Mouse (Mus musculus) adrenal gland, adult (tissue): ENCODE results near the gene Gm5447.

Experiments
- DNase-seq, 2 experiments: peaks; one replicate each; pipeline ENCODE4 v3.0.0; 2022 to 2023; ENCODE audit warnings: low spot score in 1 of 2; ENCODE audit not compliant: inconsistent age in 2 of 2

Gene Gm5447

DNA sequence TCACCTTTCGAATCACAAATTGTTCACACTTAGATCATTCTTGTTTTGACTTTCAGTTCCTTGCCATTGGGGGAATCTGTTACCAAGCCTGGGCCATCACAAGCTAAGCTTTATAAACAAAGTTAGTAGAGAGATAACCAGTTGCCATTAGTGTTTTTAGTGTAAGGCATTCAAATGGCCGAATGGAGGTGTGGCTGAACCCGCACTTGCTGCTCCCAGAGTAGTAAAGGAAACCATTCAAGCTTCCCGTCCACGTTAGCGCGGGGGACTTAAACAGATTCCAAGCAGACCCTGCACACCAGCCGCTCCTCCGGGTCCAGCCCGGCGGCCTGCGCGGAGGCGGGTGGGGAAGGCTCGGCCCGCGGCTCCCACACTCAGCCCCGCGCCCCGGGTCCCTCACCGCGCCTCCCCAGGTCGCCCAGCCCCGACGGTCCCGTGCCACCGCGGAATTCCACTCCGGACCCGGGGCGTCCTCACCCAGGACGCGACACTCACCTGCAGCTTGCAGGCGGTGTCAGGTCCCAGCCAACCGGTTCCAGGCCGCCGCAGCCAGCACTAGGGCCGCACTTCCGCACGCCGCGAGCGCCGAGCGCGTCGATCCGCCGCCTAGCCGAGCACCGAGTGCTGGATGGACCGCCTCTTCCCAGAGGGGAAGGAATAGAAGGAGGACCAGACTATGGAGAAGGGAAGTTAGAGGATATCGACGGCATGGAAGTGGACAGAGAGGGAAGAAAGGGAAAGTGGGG lies at the start of gene Gm5447, which contains the start of gene Exoc2:
TSS of gene Gm5447 (plus strand) at position 704 of the 746 bp plus-strand sequence.
TSS of gene Exoc2 (minus strand) at position 593 of the 746 bp plus-strand sequence.
- DNase-seq, result peak; percentile 86 to 94

DNA sequence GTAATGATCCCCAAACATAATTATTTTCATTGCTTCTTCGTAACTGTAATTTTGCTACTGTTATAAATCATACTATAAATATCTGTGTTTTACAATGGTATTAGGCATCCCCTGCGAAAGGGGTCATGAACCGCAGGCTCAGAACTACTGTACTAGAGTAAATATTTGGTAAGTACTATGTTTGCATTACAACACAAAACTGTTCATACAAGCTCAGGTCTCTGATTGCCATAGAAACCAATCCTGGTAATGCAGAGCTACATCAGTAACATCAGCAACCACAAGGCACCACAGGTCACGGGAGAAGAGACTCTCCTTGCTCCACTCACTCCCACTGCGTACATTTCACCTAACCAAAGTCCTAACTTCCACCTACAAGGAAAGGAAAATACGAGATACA lies 49.7 kb upstream of the Gm5447 start:
- DNase-seq, result no peak

DNA sequence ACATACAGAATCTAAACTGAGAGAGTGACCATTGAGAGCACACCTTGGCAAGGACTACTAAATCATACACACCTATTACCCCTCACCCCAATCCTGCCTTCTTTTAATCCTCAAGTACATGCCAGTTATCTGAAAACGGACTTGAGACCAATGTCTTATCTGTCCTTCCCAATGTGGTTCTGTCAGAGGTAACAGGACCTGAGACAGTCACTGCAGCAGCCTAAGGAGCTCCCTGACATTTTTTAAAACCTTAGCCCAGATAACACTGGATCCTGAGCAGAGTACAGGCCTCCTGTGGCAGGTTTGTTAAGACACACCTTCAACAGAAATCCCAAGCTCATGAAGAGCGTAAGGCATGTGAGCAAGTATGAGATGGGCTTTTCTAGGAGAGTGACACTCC lies 44.9 kb upstream of the Gm5447 start:
- DNase-seq, result no peak

DNA sequence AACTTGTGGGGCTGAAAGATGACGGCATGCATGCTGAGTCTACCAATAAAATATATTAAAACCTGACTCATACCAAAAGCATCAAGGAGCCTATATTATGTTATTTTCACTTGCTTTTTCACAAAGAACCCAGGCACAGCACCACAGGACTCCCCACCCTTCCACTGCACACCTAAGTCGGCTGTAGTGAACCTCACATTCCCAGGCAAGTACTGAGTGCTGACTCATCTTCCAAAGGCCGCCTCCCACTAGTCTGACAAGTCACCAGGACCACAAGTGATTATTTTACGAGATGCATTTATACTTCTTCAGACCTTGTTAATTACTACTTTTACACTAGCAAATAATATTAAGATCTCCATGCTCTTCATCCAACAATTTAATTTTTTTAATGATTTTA lies 42.4 kb upstream of the Gm5447 start:
- DNase-seq, result peak in 1 of 2 experiments; percentile 50

DNA sequence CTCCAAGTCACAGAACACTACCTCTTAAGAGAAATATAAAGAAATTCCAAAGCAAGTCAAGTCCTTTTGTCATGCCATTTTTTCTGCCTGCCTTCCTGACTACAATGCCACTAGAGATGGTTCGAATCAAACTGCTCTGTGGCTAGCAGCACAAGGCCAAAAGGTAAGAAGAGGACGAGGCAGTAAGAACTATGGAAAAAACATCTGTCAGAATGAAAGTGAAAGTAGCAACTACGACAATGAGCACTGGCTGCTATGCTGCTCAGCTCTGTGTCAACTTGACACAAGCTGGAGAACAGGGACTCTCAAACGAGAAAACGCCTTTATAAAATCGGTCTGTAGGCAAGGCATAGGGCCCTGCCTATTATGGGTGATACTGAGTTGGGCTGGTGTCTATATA lies 41.0 kb upstream of the Gm5447 start:
- DNase-seq, result peak in 1 of 2 experiments; percentile 46

DNA sequence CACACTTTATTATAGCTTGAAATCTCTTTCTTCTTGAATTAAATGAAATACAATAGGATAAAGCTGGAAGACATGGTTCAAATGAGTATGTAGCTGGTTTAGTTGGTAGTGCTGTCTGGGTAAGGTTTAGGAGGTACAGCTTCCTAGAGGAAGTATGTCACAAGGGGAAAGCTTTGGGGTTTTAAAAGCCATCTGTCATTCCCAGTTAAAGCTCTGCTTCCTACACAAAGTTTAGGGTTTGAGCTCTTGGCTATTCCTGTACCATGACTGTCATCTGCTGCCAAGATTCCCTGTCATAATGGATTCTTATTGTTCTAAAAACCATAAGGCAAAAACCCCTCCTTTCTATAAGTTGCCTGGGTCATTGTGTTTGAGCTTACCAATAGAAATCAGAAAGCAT lies 28.2 kb upstream of the Gm5447 start:
- no peak for DNase-seq

DNA sequence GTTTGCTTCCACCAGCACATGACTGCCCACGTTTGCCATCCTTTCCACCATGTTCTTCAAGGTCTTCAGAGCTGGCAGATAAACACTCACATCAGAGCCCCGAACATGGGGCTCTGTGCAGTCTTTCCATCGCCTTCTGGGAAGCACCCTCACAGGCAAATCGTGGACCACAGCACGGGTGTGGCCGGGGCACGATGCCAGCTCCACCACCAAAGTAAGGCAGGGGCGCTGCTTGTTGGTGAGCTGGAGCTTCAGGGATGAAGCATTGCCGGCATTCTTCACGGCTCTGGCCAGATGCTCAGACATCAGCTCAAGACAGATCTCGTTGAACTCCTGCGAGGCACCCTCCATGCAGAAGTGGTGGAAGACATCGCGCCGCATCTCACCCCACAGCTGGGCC lies 26.9 kb upstream of the Gm5447 start:
- DNase-seq, result no peak

DNA sequence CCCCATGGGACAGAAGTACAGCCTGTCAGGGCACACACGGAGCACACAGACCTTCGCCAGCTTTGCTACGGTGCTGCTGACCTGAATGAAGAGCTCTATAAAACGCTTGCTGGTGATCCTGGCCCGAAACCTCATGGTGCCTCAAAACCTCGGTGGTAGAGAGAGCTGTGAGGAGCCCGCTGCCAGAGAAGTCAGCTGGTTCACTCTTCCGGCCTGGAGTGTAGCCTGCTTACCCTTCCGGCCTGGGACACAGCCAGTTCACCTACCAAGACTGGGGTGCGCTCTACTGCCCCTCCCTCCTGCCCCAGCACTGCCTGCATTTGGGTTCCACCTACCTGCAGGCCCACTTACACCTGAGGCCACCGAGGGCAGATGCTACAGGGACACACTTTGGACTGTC lies 26.5 kb upstream of the Gm5447 start, which contains the start of gene Hus1b:
TSS of gene Hus1b (minus strand) at position 220 of the 400 bp plus-strand sequence.
- no peak for DNase-seq

DNA sequence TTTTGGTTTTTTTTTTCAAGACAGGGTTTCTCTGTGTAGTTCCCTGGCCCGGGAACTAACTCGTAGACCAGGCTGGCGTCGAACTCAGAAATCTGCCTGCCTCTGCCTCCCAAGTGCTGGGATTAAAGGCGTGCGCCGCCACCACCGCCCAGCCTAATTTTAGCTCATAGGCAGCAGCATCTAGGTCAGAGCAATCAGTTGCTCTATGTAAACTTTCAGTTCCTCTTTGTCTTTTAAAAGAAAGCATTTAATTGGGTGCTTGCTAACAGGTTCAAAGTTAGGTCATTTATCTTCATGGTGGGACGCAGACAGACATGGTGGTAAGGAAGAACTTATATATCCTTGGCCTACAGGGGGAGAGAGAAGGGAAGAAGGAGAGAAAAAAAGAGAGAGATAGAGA lies 24.8 kb upstream of the Gm5447 start:
- DNase-seq, result no peak

DNA sequence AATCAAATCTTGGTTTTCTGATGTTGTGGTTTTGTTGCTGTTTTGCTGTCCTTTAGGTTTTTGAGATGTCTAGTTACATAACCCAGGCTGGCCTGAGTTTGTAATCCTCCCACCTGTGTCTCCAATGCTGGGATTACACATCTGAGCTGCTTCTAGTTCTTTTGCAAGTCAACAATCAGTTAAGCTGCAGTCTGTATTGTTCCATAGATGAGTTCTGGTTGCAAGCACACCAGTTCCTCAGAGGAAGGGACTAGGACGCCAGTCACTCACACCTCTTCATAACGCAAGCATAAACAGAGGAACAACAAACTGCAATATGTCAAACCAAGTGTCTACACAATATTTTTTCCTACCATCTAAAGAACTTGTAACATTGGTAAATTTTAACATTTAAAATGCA lies 22.0 kb upstream of the Gm5447 start:
- no peak for DNase-seq

DNA sequence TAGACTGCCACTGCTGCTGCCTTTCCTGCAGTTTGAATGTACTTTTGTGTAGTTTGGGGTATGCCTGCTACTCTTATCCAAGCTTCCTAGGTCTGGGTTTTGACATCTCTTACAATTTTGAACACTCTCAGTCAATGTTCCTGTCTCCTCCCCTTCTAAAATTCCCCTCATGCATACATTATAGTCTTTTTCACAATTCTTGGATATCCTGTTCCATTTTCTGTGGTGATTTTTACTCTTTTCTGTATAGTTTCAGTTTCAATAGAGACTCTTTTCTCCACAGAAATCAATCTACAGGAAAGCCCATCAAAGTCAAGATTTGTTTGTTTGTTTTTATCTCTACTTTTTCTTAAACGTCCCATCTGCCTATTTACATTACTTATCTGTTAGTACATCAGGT lies 20.4 kb upstream of the Gm5447 start:
- DNase-seq, result no peak

DNA sequence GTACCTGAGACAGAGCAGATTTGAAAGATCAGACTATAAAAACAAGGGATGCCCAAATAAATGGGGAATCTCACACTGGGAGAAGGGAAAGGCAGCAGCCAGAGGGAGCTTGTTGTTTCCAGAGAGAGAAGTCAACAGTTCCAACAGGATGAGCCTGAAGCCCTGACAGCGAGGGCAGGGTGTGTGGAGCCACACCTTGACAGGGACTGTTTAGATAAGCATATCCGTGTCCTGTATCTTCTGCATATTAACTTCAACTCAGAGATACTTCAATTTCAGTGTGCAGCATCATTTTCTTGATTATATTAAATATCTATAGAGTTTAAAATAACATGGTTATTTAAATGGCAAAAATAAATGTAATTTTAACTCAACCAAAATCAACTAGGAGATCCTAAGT lies 13.3 kb upstream of the Gm5447 start:
- DNase-seq, result no peak

DNA sequence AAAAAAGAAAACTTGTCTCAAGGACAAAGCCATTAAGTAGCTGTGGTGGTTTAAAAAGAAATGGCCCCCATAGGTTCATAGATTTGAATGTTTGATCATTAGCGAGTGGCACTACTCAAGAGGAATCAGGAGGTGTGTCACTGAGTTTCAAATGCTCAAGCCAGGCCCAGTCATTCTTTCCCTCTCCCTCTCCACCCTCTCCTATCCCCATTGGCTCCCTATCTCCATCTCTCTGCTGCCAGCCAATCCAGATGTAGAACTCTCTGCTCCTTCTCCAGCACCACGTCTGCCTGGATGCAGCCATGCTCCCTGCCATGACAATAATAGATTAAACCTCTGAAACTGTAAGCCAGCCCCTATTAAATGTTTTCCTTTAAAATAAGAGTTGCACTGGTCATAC lies 12.1 kb upstream of the Gm5447 start:
- no peak for DNase-seq

DNA sequence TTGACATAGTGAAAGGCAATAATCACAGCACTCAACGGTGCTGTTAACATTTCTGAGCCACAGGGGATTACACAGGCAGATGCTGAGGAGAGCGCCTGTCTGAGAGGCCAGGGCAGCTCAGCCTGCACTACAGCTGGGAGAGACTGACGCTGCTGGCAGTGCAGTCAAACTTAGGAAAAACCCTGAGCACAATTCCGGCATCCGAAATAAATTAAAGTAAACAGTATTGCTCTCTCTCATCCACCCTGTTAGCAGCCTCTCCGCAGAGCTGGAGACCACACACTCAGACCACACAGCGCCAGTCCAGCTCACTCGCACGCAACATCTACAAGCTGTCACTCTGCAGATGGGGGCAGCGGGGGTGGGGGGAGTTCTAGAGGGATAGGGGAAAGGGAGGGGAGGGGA lies 7.5 kb upstream of the Gm5447 start:
- no peak for DNase-seq

DNA sequence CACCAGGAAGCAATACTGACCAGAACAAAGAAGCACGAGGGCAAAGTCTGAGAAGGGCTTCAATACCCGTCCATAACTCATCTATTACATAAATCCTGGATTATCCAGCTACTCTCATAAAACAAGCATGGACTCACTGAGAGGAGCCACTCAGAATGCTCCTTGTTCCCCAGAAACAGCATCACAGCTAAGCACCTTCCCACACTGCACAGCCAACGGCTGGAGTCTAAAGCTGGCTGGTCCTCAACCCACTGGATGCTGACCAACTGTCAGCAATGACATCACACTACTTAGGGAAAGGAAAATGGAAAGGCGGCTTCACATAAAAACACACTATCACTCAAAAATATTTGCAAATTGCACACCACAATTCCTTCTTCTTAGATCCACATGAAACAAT lies 5.7 kb upstream of the Gm5447 start:
- DNase-seq, result no peak

DNA sequence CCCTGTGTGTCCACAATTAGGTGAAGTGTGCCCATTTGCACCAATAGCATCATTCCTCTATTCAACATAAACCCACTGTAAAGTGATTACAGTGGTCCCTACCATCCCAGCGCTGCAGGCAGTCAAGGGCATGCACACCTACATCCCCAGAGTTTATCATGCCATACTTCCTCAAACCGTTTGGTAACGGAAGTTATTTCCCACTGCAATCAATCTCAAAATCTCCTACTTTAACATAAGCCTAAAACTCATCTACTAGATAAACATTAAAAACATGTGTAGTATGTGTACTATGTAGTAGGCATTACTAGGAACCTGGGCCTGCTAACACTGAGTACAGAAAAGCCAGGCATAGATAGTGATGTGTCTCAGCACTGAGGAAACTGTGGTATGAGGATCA lies 3.0 kb upstream of the Gm5447 start:
- DNase-seq, result no peak

DNA sequence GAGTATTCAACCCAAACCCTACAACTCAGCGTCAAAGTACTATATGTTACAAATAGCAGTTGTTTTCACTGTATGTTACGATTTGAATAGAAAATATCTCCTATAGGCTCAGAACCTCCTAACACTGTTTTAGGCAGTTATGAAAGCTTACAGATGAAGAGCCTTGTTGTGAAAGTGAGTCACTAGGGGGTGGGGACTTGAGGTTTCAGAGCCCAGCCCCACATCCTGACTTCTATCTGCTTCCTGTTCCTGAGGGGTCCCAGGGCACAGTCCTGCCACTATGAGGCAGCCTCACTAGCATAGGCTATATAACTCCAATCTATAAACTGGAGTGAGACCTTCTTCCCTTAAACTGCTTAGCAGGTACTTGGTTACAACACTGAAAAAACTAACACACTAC lies 1.9 kb upstream of the Gm5447 start:
- peak in 1 of 2 experiments; percentile 64 for DNase-seq

DNA sequence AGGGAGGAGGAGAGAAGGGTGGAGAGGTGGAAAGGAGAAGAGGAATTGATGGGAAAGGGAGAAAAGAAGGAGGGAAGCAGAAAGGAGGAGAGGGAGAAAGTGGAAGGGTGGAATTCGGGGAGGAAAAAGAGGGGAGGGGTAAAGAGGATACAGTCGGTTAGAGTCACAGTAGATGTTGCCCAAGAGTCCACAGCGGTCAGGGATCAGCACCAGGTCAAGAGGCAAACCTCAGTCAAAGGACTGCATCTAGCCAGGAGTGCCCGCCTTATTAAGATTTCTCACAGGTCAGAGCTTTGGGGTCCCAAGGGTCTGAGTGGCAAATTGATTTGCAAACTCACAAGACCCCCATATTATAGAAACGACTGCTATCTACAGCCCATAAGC lies 235 bp downstream of the Gm5447 start:
- DNase-seq, result no peak

DNA sequence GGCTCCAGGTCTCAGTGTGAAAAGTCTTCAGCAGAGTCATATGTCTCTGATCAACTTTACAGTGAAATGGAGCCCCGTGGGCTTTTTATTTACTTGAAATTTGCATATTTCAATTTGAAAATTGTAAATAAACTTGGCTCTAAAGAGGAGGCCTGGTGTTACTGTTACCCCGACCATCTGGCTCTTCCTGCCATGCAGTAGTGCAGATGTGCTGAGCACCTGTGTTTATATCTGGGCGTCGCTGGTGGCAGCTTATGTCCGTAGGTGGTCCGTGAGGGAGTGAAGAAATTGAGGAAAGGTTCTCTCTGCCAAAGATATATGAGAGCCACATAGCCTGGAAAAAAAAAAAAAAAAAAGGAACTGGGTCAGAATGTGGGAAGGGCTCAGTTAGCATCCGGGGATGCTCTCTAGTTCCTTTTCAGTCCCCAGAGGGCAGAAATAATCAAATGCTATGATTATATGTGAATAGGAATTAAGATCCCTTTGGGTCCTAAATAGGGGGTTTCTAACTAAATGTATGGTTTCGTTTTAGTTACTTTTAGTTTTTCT lies 2.6 kb downstream of the Gm5447 start:
- DNase-seq, result no peak

DNA sequence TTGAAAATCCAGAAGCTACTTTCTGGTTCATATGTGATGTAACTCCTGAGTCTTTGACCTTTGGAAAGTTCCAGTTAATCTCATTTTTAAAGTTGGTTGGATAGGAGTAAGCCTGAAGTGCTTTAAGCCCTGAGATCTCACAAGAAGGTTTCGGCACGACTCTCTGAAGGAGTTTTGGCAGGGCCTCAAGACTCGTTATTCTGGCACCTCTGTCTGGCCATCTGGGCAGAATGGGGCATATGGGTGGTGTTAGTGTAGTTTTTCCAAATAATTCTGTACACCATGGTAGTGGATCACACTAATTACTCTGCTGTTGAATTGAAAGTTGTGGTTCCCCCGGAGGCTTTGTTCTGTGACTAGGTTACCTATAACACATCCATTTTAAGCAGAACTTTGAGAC lies 4.2 kb downstream of the Gm5447 start:
- DNase-seq, result peak in 1 of 2 experiments; percentile 22

DNA sequence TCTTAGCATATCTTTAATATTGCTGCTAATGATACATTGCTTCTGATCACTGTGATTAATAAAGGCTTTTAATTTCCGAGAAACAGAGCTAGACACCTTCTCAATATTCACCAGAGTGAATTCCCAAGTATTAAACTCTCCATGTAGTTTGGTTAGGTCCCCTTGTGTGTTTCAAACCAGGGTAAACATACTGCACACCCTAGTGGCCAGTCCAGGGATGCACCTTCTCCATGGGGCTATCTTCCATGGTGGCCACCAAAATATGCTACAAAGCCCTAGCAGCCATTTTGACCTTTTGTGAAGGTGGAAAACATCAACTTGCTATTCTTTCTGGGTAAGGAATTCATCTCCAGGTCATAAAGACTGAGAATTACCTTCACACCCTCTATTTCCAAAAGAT lies 7.7 kb downstream of the Gm5447 start:
- DNase-seq, result peak; percentile 40 to 84

DNA sequence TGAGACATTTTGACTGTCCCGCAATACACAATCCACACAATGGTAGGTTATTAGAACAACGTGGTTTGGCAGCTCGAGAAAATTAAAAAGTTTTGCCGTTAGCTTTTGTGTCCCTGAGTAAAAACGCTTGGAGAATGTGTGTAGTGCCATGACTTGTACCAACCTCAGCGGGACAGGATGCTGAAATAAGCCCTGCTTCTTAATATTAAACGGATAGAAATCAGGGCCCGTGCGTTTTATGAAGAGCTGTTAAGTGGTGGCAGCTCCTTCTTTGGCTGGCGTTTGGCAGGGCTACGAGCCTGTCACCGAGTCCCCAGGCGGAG lies 11.2 kb downstream of the Gm5447 start:
- DNase-seq, result no peak
